Mouse (Mus musculus) forebrain, embryonic 10.5 days (tissue): ENCODE measurements around the gene Cd19. TPM values are rescaled to one million over a fixed set of nuclear protein-coding genes. Genes with fewer than 3 reads are reported as not detected.
A peak's percentile ranks its signal among the peaks of the same experiment; 100 is the strongest.
"Not testable (repeated sequence)": the region's sequence is repeated elsewhere in the genome, so short reads cannot be mapped to it uniquely, and the experiment has no call there.

Source experiments
- DNase-seq: peaks from one replicate; pipeline ENCODE4 v3.0.0-alpha.2; 2017; ENCODE audit warnings: low spot score; ENCODE audit errors: extremely low spot score
- H3K27ac ChIP-seq: fragments of 300-500 bp; sonication (generic); 2 replicates; pipeline ENCODE4 v1.5.1; 2016; ENCODE audit warnings: mild to moderate bottlenecking
- H3K27me3 ChIP-seq: fragments of 300-500 bp; sonication (generic); 2 replicates; pipeline ENCODE4 v1.6.1; 2016; ENCODE audit warnings: mild to moderate bottlenecking; ENCODE audit not compliant: poor library complexity, severe bottlenecking
- H3K36me3 ChIP-seq: fragments of 300-500 bp; sonication (generic); replicated peaks from 2 replicates; pipeline ENCODE4 v1.6.1; 2016; ENCODE audit warnings: mild to moderate bottlenecking, moderate library complexity
- H3K4me1 ChIP-seq: fragments of 300-500 bp; sonication (generic); 2 replicates; pipeline ENCODE4 v1.6.1; 2016
- H3K4me3 ChIP-seq: fragments of 300-500 bp; sonication (generic); 2 replicates; pipeline ENCODE4 v1.5.1; 2016; ENCODE audit warnings: mild to moderate bottlenecking, moderate library complexity
- H3K9me3 ChIP-seq: fragments of 300-500 bp; sonication (generic); 2 replicates; pipeline ENCODE4 v1.6.1; 2016; ENCODE audit warnings: mild to moderate bottlenecking, moderate library complexity
- WGBS: fragments of 180-500 bp; shearing (Covaris S2); methylation state at CpG from one replicate; pipeline ENCODE4 v1.1.7; 2016; 5-methylcytosine and 5-hydroxymethylcytosine counted together
- polyA plus RNA-seq: library from polyadenylated mRNA; unstranded; fragments of >200 nt; fragmentation: Nextera tagmentation; extraction: Ambion mirVana; gene quantifications from 2 replicates; pipeline ENCODE4 v1.2.1, GENCODE M21; 2016

The Cd19 gene
- polyA plus RNA-seq, 1 experiment from 2014 or later, result 0.07 TPM

DNA sequence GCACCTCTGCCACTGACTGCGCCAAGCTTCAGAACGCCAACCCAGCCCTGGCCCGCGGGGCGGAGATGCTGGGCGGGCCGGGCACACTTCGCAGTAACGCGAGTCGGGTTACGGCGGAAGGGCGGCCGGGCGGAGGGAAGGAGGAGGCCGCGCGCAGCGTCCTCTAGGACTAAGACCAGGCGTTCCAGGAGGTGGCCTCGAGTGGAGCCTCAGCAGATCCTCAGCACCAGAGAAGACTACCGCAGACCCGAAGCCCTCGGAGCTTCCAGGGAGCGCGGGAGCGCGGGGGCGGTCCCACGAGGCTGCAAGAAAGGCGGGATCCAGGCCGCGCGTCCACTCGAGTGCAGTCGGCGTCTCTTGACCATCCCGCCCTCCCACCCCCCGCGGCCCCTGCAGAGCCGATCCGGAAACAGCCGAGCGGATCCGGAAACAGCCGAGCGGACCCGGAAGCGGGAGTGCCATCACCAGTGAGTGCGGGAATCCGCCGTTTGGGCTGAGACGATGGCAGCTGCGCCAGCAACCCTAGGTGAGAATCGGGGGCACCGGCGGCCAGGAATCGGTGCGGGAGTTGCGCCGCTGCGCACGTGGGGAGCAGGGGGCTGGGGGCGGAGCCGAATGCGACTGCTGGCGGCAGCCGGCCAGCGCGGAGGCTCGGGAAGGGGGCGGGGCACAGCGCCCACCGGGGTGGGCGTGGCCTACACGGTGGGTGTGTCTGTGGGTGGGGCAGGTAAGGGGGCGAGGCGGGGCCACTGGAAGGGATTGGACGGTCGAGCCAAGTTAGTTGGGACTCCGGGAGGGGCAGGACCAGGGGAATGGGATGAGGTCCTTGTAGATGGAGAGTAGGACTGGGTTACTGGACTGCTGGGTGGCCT, 14.2 kb upstream of the Cd19 start, which contains the start of gene Rabep2:
Rabep2 (plus strand) TSS at position 129 of the 872 bp plus-strand sequence.
- under 1% methylated on average over 76 of the region's 82 CpGs for WGBS
- peak; percentile 98 for DNase-seq

DNA sequence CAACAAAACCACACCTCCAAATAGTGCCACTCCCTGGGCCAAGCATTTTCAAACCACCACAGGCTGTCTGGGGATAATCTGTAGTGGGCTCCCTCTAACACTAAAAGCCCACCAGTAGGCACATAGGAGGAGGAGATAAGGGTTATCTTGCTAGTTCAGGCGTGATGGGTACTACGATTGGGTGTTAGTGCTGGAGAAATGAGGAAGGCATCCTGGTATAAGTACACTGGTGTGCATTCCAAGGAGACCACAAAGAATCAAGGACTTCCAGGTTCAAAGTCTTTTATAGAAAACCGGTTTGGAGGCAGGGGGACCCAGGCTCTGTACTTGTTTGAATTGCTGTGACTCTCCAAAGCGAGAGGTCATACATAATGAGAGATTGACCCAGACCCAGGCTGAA, 13.5 kb upstream of the Cd19 start:
- H3K4me1 ChIP-seq, result peaks cover 32% of the 10 kb centered on the region
- H3K9me3 ChIP-seq, result no peaks in the 10 kb centered on the region; the same call in 1 of the 2 replicates
- no peak for DNase-seq
- WGBS, result 31% methylated on average over 4 of the region's 4 CpGs
- H3K27ac ChIP-seq, result peak overlapping the region; percentile 95
- peaks cover 11% of the 10 kb centered on the region; the same call in 1 of the 2 replicates for H3K36me3 ChIP-seq
- H3K27me3 ChIP-seq, result no peaks in the 10 kb centered on the region
- peak overlapping the region; percentile 81 for H3K4me3 ChIP-seq

More for the DNA sequence above, 14.2 kb upstream of the Cd19 start, which contains the start of gene Rabep2:
- Histone ChIP-seq H3K36me3 (peaks cover 13% of the 10 kb centered on the region; the same call in 1 of the 2 replicates), H3K27ac (peak within 1 kb of the TSS; percentile 95), H3K27me3 (no peaks in the 10 kb centered on the region), H3K4me3 (peak within 1 kb of the TSS; percentile 81), H3K9me3 (no peaks in the 10 kb centered on the region; the same call in 1 of the 2 replicates), H3K4me1 (peaks cover 32% of the 10 kb centered on the region)

DNA sequence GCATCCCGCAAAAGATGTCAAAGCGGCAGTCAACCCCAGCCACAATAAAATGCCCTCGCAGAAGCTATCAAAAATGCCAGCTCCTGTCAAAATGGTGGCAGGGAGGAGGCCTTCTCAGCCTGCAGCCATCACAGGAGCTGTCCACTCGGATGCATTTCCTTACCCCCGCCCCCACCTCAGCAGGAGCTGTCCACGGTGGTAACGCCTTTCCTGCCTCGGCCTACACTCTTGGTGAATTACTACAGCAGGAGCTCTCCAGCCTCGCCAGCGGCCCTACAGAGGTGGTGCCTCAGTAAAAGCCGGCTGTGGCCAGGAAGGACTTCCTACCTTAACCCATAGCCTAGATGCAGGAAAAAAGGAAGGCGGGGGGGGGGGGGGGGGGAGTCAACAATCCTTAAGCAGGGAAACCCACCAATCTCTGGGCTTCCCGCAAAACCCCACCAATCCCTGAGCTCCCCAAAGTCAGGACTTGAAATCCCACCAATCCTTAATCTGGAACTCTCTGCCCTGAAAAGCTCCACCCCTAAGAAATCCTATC, 12.7 kb upstream of the Cd19 start:
- DNase-seq, result no peak
- H3K27me3 ChIP-seq, result no peaks in the 10 kb centered on the region
- H3K9me3 ChIP-seq, result no peaks in the 10 kb centered on the region; the same call in 1 of the 2 replicates
- no peak overlapping the region for H3K27ac ChIP-seq
- H3K36me3 ChIP-seq, result peaks cover 8% of the 10 kb centered on the region; the same call in 1 of the 2 replicates
- WGBS, result 67% methylated on average over 12 of the region's 13 CpGs
- peak overlapping the region; percentile 81; the same call in 1 of the 2 replicates for H3K4me3 ChIP-seq
- peaks cover 32% of the 10 kb centered on the region for H3K4me1 ChIP-seq

DNA sequence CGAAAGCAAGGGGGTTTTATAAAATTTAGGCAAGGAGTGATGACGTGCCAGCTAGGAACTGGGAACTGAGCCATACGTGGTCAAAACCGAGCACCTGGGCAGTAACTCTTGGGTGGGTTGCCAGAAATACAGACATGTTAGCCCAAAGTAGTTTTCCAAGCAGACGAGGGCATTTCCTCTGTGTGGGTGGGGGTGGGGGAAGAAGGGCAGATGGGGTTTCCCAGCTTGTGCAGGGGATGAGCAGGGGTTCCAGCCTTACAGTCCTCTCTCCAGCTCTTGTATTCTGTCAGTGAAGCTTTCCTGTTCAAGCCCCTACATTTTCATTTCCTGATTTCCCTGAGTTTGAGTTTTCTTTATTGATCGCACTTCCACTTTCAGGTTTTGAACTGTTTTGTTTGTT, 9.5 kb upstream of the Cd19 start:
- Histone ChIP-seq H3K27ac (no peak overlapping the region), H3K4me3 (no peak overlapping the region), H3K4me1 (peaks cover 21% of the 10 kb centered on the region), H3K27me3 (no peaks in the 10 kb centered on the region), H3K9me3 (no peaks in the 10 kb centered on the region; the same call in 1 of the 2 replicates), H3K36me3 (0 out of 2 replicates have a peak, but pooled peaks cover 2% of the 10 kb centered on the region)
- no peak for DNase-seq
- 84% methylated on average over 6 of the region's 6 CpGs for WGBS

DNA sequence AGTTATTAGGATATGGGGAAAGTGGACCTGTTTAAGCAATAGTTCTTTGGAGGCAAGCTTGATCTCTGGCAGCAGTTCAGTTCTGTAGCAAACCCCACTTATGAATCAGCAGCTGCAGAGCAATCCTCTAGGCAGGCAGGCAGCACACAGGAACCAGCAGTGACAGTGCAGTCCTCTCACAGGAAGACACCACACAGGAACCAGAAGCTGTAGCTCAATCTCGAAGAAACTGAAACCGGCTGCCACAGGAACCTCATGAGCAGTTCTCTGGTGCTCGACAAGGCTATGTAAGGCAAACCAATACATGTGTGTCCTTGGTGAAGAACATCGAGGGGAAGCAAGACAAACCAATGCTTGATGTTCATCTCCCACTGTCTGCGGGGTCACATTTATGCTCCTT, 7.1 kb upstream of the Cd19 start:
- Histone ChIP-seq H3K27ac (no peak overlapping the region), H3K4me3 (no peak overlapping the region), H3K4me1 (peaks cover 15% of the 10 kb centered on the region), H3K9me3 (no peaks in the 10 kb centered on the region; the same call in 1 of the 2 replicates), H3K27me3 (no peaks in the 10 kb centered on the region), H3K36me3 (0 out of 2 replicates have a peak, but pooled peaks cover 2% of the 10 kb centered on the region)
- no peak for DNase-seq
- 88% methylated on average over 5 of the region's 5 CpGs for WGBS

DNA sequence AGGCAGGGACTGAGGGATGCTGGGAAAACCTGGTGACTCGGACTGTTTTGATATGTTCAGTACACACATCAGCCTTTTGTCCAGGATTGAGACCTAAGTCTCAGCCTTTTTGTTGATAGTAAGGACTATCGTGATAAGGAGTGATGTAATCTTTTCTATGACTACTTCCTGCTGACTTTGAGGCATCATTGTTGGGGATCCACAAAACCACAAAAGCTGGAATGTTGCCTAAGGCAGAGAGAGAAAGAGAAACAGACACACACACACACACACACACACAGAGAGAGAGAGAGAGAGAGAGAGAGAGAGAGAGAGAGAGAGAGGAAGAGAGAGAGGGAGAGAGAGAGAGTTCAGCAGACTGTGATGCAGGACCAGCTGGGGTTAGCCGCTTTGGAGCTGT, 3.8 kb upstream of the Cd19 start:
- peaks cover 23% of the 10 kb centered on the region for H3K4me1 ChIP-seq
- H3K4me3 ChIP-seq, result no peak overlapping the region
- H3K27ac ChIP-seq, result no peak overlapping the region
- 78% methylated on average over 3 of the region's 3 CpGs for WGBS
- H3K36me3 ChIP-seq, result no peaks in the 10 kb centered on the region
- no peaks in the 10 kb centered on the region for H3K9me3 ChIP-seq
- H3K27me3 ChIP-seq, result no peaks in the 10 kb centered on the region
- no peak for DNase-seq

DNA sequence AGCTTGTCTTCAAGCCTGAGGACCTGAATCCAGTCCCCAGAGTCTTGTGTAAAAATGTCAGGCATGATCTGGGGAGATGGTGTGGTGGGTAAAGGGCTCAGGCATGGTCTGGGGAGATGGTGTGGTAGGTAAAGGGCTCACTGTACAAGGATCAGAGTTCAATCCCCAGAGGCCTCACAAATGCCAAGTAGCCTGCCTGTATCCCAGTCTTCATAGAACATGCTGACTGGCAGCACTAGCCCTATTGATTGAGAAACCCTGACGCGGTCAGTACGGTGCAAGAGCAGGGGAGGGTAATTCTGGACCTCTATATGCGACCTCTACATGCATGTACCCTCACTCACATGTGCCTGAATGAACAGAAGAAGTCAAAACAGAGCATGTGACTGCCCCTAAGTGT, 2.9 kb upstream of the Cd19 start:
- no peaks in the 10 kb centered on the region for H3K36me3 ChIP-seq
- H3K27me3 ChIP-seq, result no peaks in the 10 kb centered on the region
- DNase-seq, result no peak
- H3K9me3 ChIP-seq, result no peaks in the 10 kb centered on the region
- H3K4me3 ChIP-seq, result no peak overlapping the region
- WGBS, result 73% methylated on average over 4 of the region's 4 CpGs
- H3K4me1 ChIP-seq, result peaks cover 23% of the 10 kb centered on the region
- peak overlapping the region; percentile 86 for H3K27ac ChIP-seq

DNA sequence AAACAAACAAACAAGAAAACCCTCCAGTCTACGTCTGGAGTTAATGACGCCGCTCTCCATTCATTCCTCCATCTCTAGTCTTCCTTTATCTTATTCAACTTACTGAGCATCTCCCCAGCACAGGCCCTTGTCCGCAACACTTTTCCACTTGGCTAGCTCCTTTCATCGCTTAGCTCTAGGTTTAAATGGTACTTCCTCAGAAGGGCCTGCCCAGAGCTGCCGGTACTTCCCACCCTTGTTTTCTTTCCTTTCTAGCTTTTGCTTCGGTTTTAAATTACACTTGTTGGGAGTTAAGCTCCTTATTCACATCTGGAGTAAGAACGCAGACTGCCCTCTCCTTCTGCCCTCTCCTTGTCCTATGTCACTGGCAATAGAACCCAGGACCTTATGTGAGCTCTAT, 2.4 kb upstream of the Cd19 start:
- Histone ChIP-seq H3K4me3 (peak overlapping the region; percentile 14; the same call in 1 of the 2 replicates), H3K4me1 (peaks cover 23% of the 10 kb centered on the region), H3K9me3 (no peaks in the 10 kb centered on the region), H3K27ac (peak overlapping the region; percentile 86), H3K36me3 (no peaks in the 10 kb centered on the region), H3K27me3 (no peaks in the 10 kb centered on the region)
- 4% methylated on average over 8 of the region's 8 CpGs for WGBS
- peak; percentile 41 for DNase-seq

DNA sequence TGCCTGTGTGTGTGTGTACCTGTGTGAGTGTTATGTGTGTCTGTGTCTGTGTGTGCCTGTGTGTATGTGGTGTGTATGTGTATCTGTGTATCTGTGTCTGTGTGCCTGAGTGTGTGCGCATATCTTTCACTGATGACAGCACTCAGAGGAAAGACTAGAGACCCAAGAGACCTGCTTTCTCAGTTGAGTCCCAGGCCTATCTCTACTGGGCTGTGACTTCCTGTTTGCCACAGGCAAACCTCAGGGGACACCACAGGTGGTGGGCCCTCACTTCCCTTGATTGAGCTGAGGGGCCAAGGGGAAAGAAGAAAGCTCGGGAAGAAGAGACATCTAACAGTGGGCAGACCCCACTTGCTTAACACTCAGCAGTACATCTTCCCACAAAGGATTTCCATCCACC, 1.9 kb upstream of the Cd19 start:
- peaks cover 23% of the 10 kb centered on the region for H3K4me1 ChIP-seq
- H3K27ac ChIP-seq, result peak overlapping the region; percentile 86
- H3K9me3 ChIP-seq, result no peaks in the 10 kb centered on the region
- H3K36me3 ChIP-seq, result no peaks in the 10 kb centered on the region
- 46% methylated on average over 2 of the region's 2 CpGs for WGBS
- no peak for DNase-seq
- H3K27me3 ChIP-seq, result no peaks in the 10 kb centered on the region
- peak overlapping the region; percentile 14; the same call in 1 of the 2 replicates for H3K4me3 ChIP-seq

DNA sequence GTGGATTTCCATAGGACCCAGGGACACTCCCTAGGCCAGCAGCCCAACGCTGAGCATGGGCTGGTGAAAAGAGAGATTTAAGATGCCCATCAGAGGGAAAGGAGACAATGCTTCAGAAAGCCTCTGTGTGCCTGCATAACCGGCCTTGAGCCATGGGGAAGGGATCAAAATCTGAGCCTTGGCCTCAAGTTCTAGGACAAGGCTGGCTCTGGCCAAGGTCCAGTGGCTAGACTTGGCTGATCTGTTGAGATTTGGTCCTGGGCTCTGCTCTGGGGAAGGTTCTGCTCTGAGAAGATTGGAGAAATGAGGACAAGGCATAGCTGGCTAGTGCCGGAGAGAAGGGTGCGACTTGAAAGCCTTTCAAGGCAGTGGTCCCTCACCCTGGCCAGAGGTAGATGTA, 3.6 kb downstream of the Cd19 start:
- H3K4me1 ChIP-seq, result peaks cover under 1% of the 10 kb centered on the region
- WGBS, result 95% methylated on average over 4 of the region's 4 CpGs
- no peak for DNase-seq
- no peaks in the 10 kb centered on the region for H3K9me3 ChIP-seq
- H3K27ac ChIP-seq, result no peak overlapping the region
- no peaks in the 10 kb centered on the region for H3K36me3 ChIP-seq
- H3K27me3 ChIP-seq, result no peaks in the 10 kb centered on the region
- H3K4me3 ChIP-seq, result no peak overlapping the region

DNA sequence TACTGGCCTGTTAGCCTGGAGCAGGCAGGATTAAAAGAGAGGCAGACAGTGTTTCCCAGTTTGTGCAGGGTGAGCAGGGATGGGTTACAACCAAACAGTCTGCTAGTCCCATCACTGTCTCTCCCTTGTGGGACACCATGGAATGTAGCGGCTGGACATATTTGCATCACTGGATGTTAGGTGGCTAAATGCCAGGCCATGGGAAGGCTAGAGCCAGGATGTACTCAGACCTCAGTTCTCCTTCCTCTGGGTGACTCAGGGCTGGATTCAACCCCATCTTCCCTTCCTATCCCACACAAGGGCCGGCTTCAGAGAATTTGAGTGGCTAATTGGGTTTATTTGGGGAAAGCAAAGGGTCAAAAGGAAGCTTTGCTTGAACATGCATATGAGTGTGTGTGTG, 6.0 kb downstream of the Cd19 start:
- no peaks in the 10 kb centered on the region for H3K9me3 ChIP-seq
- 82% methylated on average over 2 of the region's 2 CpGs for WGBS
- no peak for DNase-seq

DNA sequence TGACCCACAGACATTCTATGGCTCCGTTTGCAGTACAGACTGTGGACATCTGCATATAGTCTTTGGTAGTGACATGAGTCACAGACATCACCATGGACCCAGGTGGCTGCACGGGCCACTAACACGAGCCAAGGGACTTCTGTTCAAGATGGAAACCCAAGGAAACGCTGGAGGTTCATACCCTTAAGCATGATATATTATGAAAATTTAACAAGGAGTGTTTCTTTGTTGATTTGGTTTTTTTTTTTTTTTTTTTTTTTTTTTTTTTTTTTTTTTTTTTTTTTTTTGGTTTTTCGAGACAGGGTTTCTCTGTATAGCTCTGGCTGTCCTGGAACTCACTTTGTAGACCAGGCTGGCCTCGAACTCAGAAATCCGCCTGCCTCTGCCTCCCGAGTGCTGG, 12.2 kb downstream of the Cd19 start:
- 73% methylated on average over 8 of the region's 8 CpGs for WGBS
- H3K27me3 ChIP-seq, DNase-seq: not testable (repeated sequence)

More for the DNA sequence above, 6.0 kb downstream of the Cd19 start:
- Histone ChIP-seq H3K27me3 (no peaks in the 10 kb centered on the region), H3K27ac (no peak overlapping the region), H3K36me3 (no peaks in the 10 kb centered on the region), H3K4me1 (no peaks in the 10 kb centered on the region), H3K4me3 (no peak overlapping the region)

DNA sequence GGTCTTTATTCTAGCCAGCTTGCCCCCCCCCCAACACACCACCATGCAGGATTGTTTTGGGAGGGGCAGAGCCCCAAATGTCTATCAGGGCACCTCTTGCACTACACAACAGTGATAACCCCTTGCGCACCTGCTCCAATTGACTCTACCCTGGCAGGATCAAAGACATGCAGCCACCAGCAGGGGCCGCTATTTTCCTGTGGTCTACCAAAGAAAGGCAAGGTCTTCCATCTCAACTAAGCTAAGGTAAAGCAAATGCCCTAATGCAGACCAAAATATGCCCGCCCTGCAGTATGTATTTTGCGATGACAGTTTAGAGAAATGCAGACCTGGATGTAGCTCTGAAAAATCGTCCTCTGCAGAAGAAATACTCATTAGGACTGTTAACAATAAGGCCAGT, 15.1 kb downstream of the Cd19 start:
- peaks cover 18% of the 10 kb centered on the region for H3K4me1 ChIP-seq
- H3K27me3 ChIP-seq, result no peaks in the 10 kb centered on the region
- no peak overlapping the region for H3K27ac ChIP-seq
- no peak overlapping the region for H3K4me3 ChIP-seq
- DNase-seq, result peak; percentile 83
- H3K36me3 ChIP-seq, result 0 out of 2 replicates have a peak, but pooled peaks cover 2% of the 10 kb centered on the region
- no peaks in the 10 kb centered on the region for H3K9me3 ChIP-seq
- whole genome bisulfite sequencing, result 11% methylated on average over 5 of the region's 5 CpGs

More for the DNA sequence above, 12.2 kb downstream of the Cd19 start:
- not testable (repeated sequence) for H3K4me3 ChIP-seq, H3K27ac ChIP-seq, H3K4me1 ChIP-seq, H3K9me3 ChIP-seq, H3K36me3 ChIP-seq
